Mouse (Mus musculus): ENCODE results near the gene Matk.

DNA sequence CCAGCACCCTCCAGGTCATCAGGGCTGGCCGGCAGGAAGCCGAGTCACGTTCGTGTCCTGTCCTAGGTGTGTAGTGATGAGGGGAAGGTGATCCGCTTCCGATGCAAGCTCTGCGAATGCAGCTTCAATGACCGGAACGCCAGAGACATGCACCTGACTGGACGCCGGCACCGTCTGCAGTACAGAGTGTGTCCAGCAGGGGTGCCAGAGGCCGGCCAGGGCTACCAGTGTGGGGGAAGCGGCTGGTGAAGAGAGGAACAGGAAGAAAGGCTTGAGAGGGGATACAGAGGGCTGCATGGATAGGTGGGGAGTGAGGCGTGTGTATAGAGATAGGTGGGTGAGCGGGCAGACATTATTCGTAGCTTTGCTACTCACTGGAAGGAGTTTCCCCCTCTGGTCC, 8.1 kb upstream of the Matk start:
- TF ChIP-seq POLR2AphosphoS5 (IDR thresholded peaks at IDR 0.05; ENCODE audit: insufficient replicate concordance, low read depth, low read length), result no peak
- peak; percentile 91 for TF ChIP-seq CTCF (IDR thresholded peaks at IDR 0.05; ENCODE audit: low read depth, low read length)
- no peak for TF ChIP-seq GATA2 (IDR thresholded peaks at IDR 0.05; ENCODE audit: borderline replicate concordance, low read depth, low read length)
- no peak for TF ChIP-seq TAL1 (conservative IDR thresholded peaks at IDR 0.05; ENCODE audit: low read depth, low read length)
